In genomic region chr15:77036320-77036988, GRCm38 (mm10) we compare ENCODE assay signal across 9 mouse cellular contexts. TPM values are rescaled to one million over a fixed set of nuclear protein-coding genes. Genes with fewer than 3 reads are reported as not detected.
A peak's percentile ranks its signal among the peaks of the same experiment; 100 is the strongest.
DNase-seq lines count a peak whose midpoint lies in the region; ATAC-seq and TF ChIP-seq lines count a peak whose summit lies in the region.
"Had no signal": no experiment of that assay in that cellular context is flagged by ENCODE, and none has a peak within 500 bp of the region (broad histone marks: within the 10 kb centered on the region; RNA-seq: fewer than 3 reads in every experiment).

No protein-coding gene starts in this region.

- peak overlapping the region; percentile 76 for H3K9ac ChIP-seq in heart, embryonic 16.5 days (ENCODE audit: low read length)
- no peak overlapping the region for H3K9ac ChIP-seq in midbrain, embryonic 12.5 days (replicated peaks)

- no peaks in the 10 kb centered on the region for H3K27me3 ChIP-seq in embryonic facial prominence, embryonic 10.5 days (replicated peaks; ENCODE audit: low read depth, poor library complexity, severe bottlenecking)
- no peaks in the 10 kb centered on the region for H3K27me3 ChIP-seq in heart, embryonic 16.5 days (ENCODE audit: control insufficient read depth, insufficient read depth, low read length)
- H3K27me3 ChIP-seq in midbrain, embryonic 12.5 days = no peaks in the 10 kb centered on the region

- ATAC-seq in heart, embryonic 16.5 days (replicated peaks; ENCODE audit: extremely low read depth, insufficient read depth, low FRiP score) = peak; percentile 61
- ATAC-seq in midbrain, embryonic 12.5 days (ENCODE audit: low FRiP score, low read depth) = no peak
- ATAC-seq in CD4-positive, CD25-positive, alpha-beta regulatory T cell, adult 4 months = no peak

- no peaks in the 10 kb centered on the region for H3K36me3 ChIP-seq in embryonic facial prominence, embryonic 10.5 days (replicated peaks)
- no peaks in the 10 kb centered on the region for H3K36me3 ChIP-seq in heart, embryonic 16.5 days (ENCODE audit: control insufficient read depth, insufficient read depth)
- no peaks in the 10 kb centered on the region for H3K36me3 ChIP-seq in midbrain, embryonic 12.5 days

- no peak overlapping the region for H3K4me3 ChIP-seq in left cerebral cortex, adult 2 months
- no peak overlapping the region for H3K4me3 ChIP-seq in embryonic facial prominence, embryonic 10.5 days
- H3K4me3 ChIP-seq in heart, embryonic 16.5 days (ENCODE audit: low read length) = no peak overlapping the region
- H3K4me3 ChIP-seq in midbrain, embryonic 12.5 days = no peak overlapping the region

- H3K27ac ChIP-seq in left cerebral cortex, adult 2 months = peak overlapping the region; percentile 11
- peak overlapping the region; percentile 92 for H3K27ac ChIP-seq in embryonic facial prominence, embryonic 10.5 days (replicated peaks)
- peak overlapping the region; percentile 100 for H3K27ac ChIP-seq in heart, embryonic 16.5 days (ENCODE audit: low read length)
- H3K27ac ChIP-seq in midbrain, embryonic 12.5 days (replicated peaks) = 0 out of 2 replicates have a peak overlapping the region, but pooled peaks have one; percentile 49

- no peak for TF ChIP-seq CTCF in left cerebral cortex, adult 2 months (IDR thresholded peaks at IDR 0.05)

- no peak for DNase-seq in left cerebral cortex, adult 2 months (ENCODE audit: extremely low spot score in 1 of 2, low spot score in 2 of 2)
- no peak for DNase-seq in left cerebral cortex, postnatal 36 days (ENCODE audit: low spot score in 2 of 2)
- no peak for DNase-seq in embryonic facial prominence, embryonic 10.5 days (ENCODE audit: low spot score)
- DNase-seq in kidney, postnatal 14 days = peak; percentile 78
- DNase-seq in right cerebral cortex, postnatal 14 days = no peak

- 70% methylated on average over 11 of the region's 11 CpGs for WGBS in embryonic facial prominence, embryonic 10.5 days
- WGBS in heart, embryonic 16.5 days = 46% methylated on average over 11 of the region's 11 CpGs
- 81% methylated on average over 11 of the region's 11 CpGs for WGBS in midbrain, embryonic 12.5 days

- peak overlapping the region; percentile 52 for H3K4me2 ChIP-seq in heart, embryonic 16.5 days (ENCODE audit: low read depth, low read length)
- no peak overlapping the region for H3K4me2 ChIP-seq in midbrain, embryonic 12.5 days (replicated peaks)

- H3K9me3 ChIP-seq in embryonic facial prominence, embryonic 10.5 days = no peaks in the 10 kb centered on the region
- H3K9me3 ChIP-seq in heart, embryonic 16.5 days (replicated peaks; ENCODE audit: control insufficient read depth, low read length) = no peaks in the 10 kb centered on the region
- H3K9me3 ChIP-seq in midbrain, embryonic 12.5 days = no peaks in the 10 kb centered on the region

- intact Hi-C loops in left cerebral cortex, adult 2 months (cut with DNase I) = no loop called here
- intact Hi-C loops in left cerebral cortex, postnatal 36 days (cut with DNase I) = no loop called here

- peaks cover 55% of the 10 kb centered on the region for H3K4me1 ChIP-seq in embryonic facial prominence, embryonic 10.5 days
- peaks cover 53% of the 10 kb centered on the region for H3K4me1 ChIP-seq in heart, embryonic 16.5 days (ENCODE audit: control insufficient read depth, insufficient read depth, low read length)
- H3K4me1 ChIP-seq in midbrain, embryonic 12.5 days = peaks cover 14% of the 10 kb centered on the region; the same call in 1 of the 2 replicates

RNA-seq across cellular contexts. Expression of gene Apol6, which starts 8.1 kb away (rescaled TPM):
- total RNA-seq in left cerebral cortex, adult 2 months (2021) = under 1 TPM in 1 of 2 experiments, not detected in 1; 0.19 TPM
- under 1 TPM; 0.27 to 0.49 TPM for total RNA-seq in left cerebral cortex, postnatal 36 days (2021)
- 0.07 and 0.16 TPM in 2 replicates for polyA plus RNA-seq in embryonic facial prominence, embryonic 10.5 days (2016; fragmentation: Nextera tagmentation; extraction: Ambion mirVana)
- polyA plus RNA-seq in heart, embryonic 16.5 days (2015; fragmentation: Nextera tagmentation; extraction: Ambion mirVana) = 0.11 and 0.30 TPM in 2 replicates
- polyA plus RNA-seq in midbrain, embryonic 12.5 days (2016; fragmentation: Nextera tagmentation; extraction: Ambion mirVana) = not detected in 2 replicates
- polyA plus RNA-seq in CD4-positive, CD25-positive, alpha-beta regulatory T cell, adult 4 months (2017; shearing (Covaris generic)) = not detected
- total RNA-seq: MEL had no signal

RNA-seq across cellular contexts. Expression of gene Mb, which starts 14.0 kb away (rescaled TPM):
- under 1 TPM in 1 of 2 experiments, not detected in 1; 0.33 TPM for total RNA-seq in left cerebral cortex, adult 2 months (2021)
- not detected for total RNA-seq in left cerebral cortex, postnatal 36 days (2021)
- 0.72 and 0.86 TPM in 2 replicates for polyA plus RNA-seq in embryonic facial prominence, embryonic 10.5 days (2016; fragmentation: Nextera tagmentation; extraction: Ambion mirVana)
- 977 and 1,096 TPM in 2 replicates for polyA plus RNA-seq in heart, embryonic 16.5 days (2015; fragmentation: Nextera tagmentation; extraction: Ambion mirVana)
- not detected in 2 replicates for polyA plus RNA-seq in midbrain, embryonic 12.5 days (2016; fragmentation: Nextera tagmentation; extraction: Ambion mirVana)
- not detected for polyA plus RNA-seq in CD4-positive, CD25-positive, alpha-beta regulatory T cell, adult 4 months (2017; shearing (Covaris generic))
- total RNA-seq: MEL had no signal

Comparison
In these comparisons a context has a peak if more than half of its experiments do, and no peak if none do; other contexts are left out.
1. H3K27ac ChIP-seq: peak in every context shown above with its lines; median percentile 100 in heart, embryonic 16.5 days; 92 in embryonic facial prominence, embryonic 10.5 days; 49 in midbrain, embryonic 12.5 days; 11 in left cerebral cortex, adult 2 months.
2. RNA of gene Mb, which starts 14.0 kb away (polyA plus RNA-seq): 977 to 1,096 TPM in heart, embryonic 16.5 days; 0.72 to 0.86 TPM in embryonic facial prominence, embryonic 10.5 days, not detected in midbrain, embryonic 12.5 days and not detected in CD4-positive, CD25-positive, alpha-beta regulatory T cell, adult 4 months; every median in the first group is over 100 times any median in the second.